Mouse (Mus musculus) layer of hippocampus, adult 2 months (tissue): ENCODE data around the gene Gm20662. TPM values are rescaled to one million over a fixed set of nuclear protein-coding genes. Genes with fewer than 3 reads are reported as not detected.
A peak's percentile ranks its signal among the peaks of the same experiment; 100 is the strongest.

ENCODE experiments used
- DNase-seq, 2 experiments: peaks; one replicate each; pipeline ENCODE4 v3.0.0; 2022; ENCODE audit warnings: low spot score in 2 of 2
- H3K27ac ChIP-seq: fragments of 200-600 bp; 2 replicates; pipeline ENCODE4 v1.8.1; 2022
- H3K4me3 ChIP-seq: fragments of 200-600 bp; 2 replicates; pipeline ENCODE4 v1.8.1; 2022; ENCODE audit warnings: mild to moderate bottlenecking
- CTCF ChIP-seq: fragments of 200-600 bp; conservative IDR thresholded peaks from 2 replicates; pipeline ENCODE4 v1.8.1; 2022; ENCODE audit warnings: antibody characterized with exemption, mild to moderate bottlenecking, moderate library complexity
- total RNA-seq, 2 experiments: library from RNA; stranded (reverse); gene quantifications; 2 replicates each; pipeline ENCODE4 v1.2.3; 2021

Gene Gm20662
- total RNA-seq, 2 experiments from 2014 or later: 2.4 to 3.8 TPM

- peak; percentile 98 for TF ChIP-seq CTCF
- Histone ChIP-seq H3K27ac (peak overlapping the region; percentile 33; the same call in 1 of the 2 replicates), H3K4me3 (no peak overlapping the region)
- DNase-seq: peak; percentile 74 to 80
These were observed 32.4 kb upstream of the Gm20662 start for GRCm38 (mm10) chr9:107963700-107964099.

- Histone ChIP-seq H3K4me3 (no peak overlapping the region), H3K27ac (no peak overlapping the region)
- no peak for DNase-seq
- TF ChIP-seq CTCF: no peak
These were observed 31.5 kb upstream of the Gm20662 start for GRCm38 (mm10) chr9:107964681-107965080.

GRCm38 (mm10) chr9:107966676-107967075 lies 29.5 kb upstream of the Gm20662 start:
- no peak for TF ChIP-seq CTCF

GRCm38 (mm10) chr9:107967437-107967836 lies 28.7 kb upstream of the Gm20662 start:
- H3K27ac ChIP-seq: no peak overlapping the region
- H3K4me3 ChIP-seq: no peak overlapping the region

More at GRCm38 (mm10) chr9:107966676-107967075, 29.5 kb upstream of the Gm20662 start:
- Histone ChIP-seq H3K4me3 (no peak overlapping the region), H3K27ac (0 out of 2 replicates have a peak overlapping the region, but pooled peaks have one; percentile 1)
- no peak for DNase-seq

GRCm38 (mm10) chr9:107968531-107968930 lies 27.6 kb upstream of the Gm20662 start:
- no peak overlapping the region for H3K27ac ChIP-seq
- no peak for TF ChIP-seq CTCF
- H3K4me3 ChIP-seq: no peak overlapping the region
- no peak for DNase-seq

More at GRCm38 (mm10) chr9:107967437-107967836, 28.7 kb upstream of the Gm20662 start:
- TF ChIP-seq CTCF: no peak
- DNase-seq: no peak

- Histone ChIP-seq H3K4me3 (no peak overlapping the region), H3K27ac (no peak overlapping the region)
- DNase-seq: no peak
- TF ChIP-seq CTCF: no peak
These were observed 25.8 kb upstream of the Gm20662 start for GRCm38 (mm10) chr9:107970311-107970710.

- no peak for TF ChIP-seq CTCF
- no peak for DNase-seq
- Histone ChIP-seq H3K4me3 (no peak overlapping the region), H3K27ac (no peak overlapping the region)
These were observed 24.2 kb upstream of the Gm20662 start for GRCm38 (mm10) chr9:107971690-107972541.

GRCm38 (mm10) chr9:107974491-107975171 lies 21.5 kb upstream of the Gm20662 start:
- peak overlapping the region; percentile 29; the same call in 1 of the 2 replicates for H3K27ac ChIP-seq
- no peak for TF ChIP-seq CTCF
- DNase-seq: no peak
- H3K4me3 ChIP-seq: no peak overlapping the region

GRCm38 (mm10) chr9:107975399-107976386 lies 20.5 kb upstream of the Gm20662 start, which contains the start of gene Uba7:
Gene Uba7, plus strand, starts transcription at chr9:107975505.
- TF ChIP-seq CTCF: no peak
- H3K4me3 ChIP-seq: peak within 1 kb of the TSS; percentile 17; the same call in 1 of the 2 replicates
- DNase-seq: no peak
- peak within 1 kb of the TSS; percentile 61 for H3K27ac ChIP-seq

GRCm38 (mm10) chr9:107978815-107979214 lies 17.3 kb upstream of the Gm20662 start:
- H3K27ac ChIP-seq: no peak overlapping the region
- no peak overlapping the region for H3K4me3 ChIP-seq
- no peak for TF ChIP-seq CTCF
- no peak for DNase-seq

- H3K4me3 ChIP-seq: peak overlapping the region; percentile 19; the same call in 1 of the 2 replicates
- DNase-seq: peak; percentile 59 to 69
- H3K27ac ChIP-seq: peak overlapping the region; percentile 96
- no peak for TF ChIP-seq CTCF
These were observed 14.2 kb upstream of the Gm20662 start for GRCm38 (mm10) chr9:107981684-107982605.
